Comparison of ENCODE assay signal across 24 mouse cellular contexts in the genomic region with DNA sequence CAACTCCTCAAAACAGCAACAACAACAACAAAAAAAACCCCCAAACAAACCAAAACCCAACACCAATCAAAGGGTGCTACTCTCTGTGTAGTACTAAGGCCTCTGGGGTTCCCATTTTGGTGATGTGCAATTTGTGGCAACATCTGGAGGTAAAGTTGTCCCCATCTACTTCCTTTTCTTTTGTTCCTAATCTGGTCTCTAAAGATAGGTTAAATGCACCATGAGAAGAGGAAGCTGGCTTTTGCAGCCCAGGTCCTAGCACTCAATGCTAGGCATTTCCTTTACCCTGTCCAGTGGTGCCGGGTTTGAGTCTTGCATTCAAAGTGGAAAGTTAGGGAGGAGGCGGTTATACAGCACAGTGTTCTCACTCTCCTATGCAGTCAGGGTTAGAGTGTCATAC. TPM values are rescaled to one million over a fixed set of nuclear protein-coding genes. Genes with fewer than 3 reads are reported as not detected.
DNase-seq lines count a peak whose midpoint lies in the region; ATAC-seq and TF ChIP-seq lines count a peak whose summit lies in the region.
"Had no signal": no experiment of that assay in that cellular context is flagged by ENCODE, and none has a peak within 500 bp of the region (broad histone marks: within the 10 kb centered on the region; RNA-seq: fewer than 3 reads in every experiment).

No protein-coding gene starts in this region.

- no peak for TF ChIP-seq CTCF in heart, adult 2 months (IDR thresholded peaks at IDR 0.05)

- no peaks in the 10 kb centered on the region for H3K79me2 ChIP-seq in heart, adult 2 months (replicated peaks; ENCODE audit: control insufficient read depth, insufficient read depth, low read length)

- H3K36me3 ChIP-seq in heart, adult 2 months (ENCODE audit: control insufficient read depth, insufficient read depth, low read length) = no peaks in the 10 kb centered on the region
- no peaks in the 10 kb centered on the region for H3K36me3 ChIP-seq in splenic B cell, adult 2 months (ENCODE audit: control insufficient read depth, insufficient read depth, low read length, poor library complexity, severe bottlenecking)
- H3K36me3 ChIP-seq: hindbrain, embryonic 13.5 days; midbrain, embryonic 15.5 days; neural tube, embryonic 13.5 days had no signal

- TF ChIP-seq POLR2A in heart, adult 2 months (IDR thresholded peaks at IDR 0.05; ENCODE audit: insufficient read depth, low read depth, low read length) = no peak

- WGBS in heart, adult 2 months = 52% methylated on average over 2 of the region's 2 CpGs

- H3K4me3 ChIP-seq in heart, adult 2 months = no peak overlapping the region
- H3K4me3 ChIP-seq: hindbrain, embryonic 13.5 days; megakaryocyte, embryonic 14.5 days; midbrain, embryonic 15.5 days; myocyte; neural tube, embryonic 13.5 days had no signal

- H3K4me1 ChIP-seq in heart, adult 2 months (ENCODE audit: control insufficient read depth, insufficient read depth, low read length) = peaks cover 4% of the 10 kb centered on the region
- H3K4me1 ChIP-seq: hindbrain, embryonic 13.5 days; midbrain, embryonic 15.5 days had no signal

- H3K27me3 ChIP-seq in heart, adult 2 months (ENCODE audit: control insufficient read depth, insufficient read depth, low read length) = no peaks in the 10 kb centered on the region
- no peaks in the 10 kb centered on the region for H3K27me3 ChIP-seq in splenic B cell, adult 2 months (ENCODE audit: control insufficient read depth, insufficient read depth, low read length, poor library complexity, severe bottlenecking)
- H3K27me3 ChIP-seq: hindbrain, embryonic 13.5 days; megakaryocyte, embryonic 14.5 days; midbrain, embryonic 15.5 days; neural tube, embryonic 13.5 days had no signal

- peak; percentile 74 to 89 for ATAC-seq in hematopoietic stem cell, adult 5-6 weeks (replicated peaks in 1 of 2; ENCODE audit: insufficient read depth in 1 of 2, low FRiP score in 2 of 2, low TSS enrichment in 1 of 2, low read depth in 1 of 2, poor library complexity in 2 of 2, severe bottlenecking in 2 of 2)
- no peak for ATAC-seq in megakaryocyte-erythroid progenitor cell, adult 5-6 weeks (replicated peaks; ENCODE audit: low FRiP score, low TSS enrichment, poor library complexity, severe bottlenecking)
- ATAC-seq: activated CD4-positive, CD25-positive, alpha-beta regulatory T cell, adult 4 months; CD4-positive, CD25-positive, alpha-beta regulatory T cell, adult 4 months; forebrain, embryonic 14.5 days; midbrain, embryonic 15.5 days had no signal

- no peak overlapping the region for H3K27ac ChIP-seq in heart, adult 2 months
- H3K27ac ChIP-seq: hindbrain, embryonic 13.5 days; kidney, postnatal 0 days; midbrain, embryonic 15.5 days; neural tube, embryonic 13.5 days had no signal

- intact Hi-C loops in heart, adult 2 months (cut with DNase I) = no loop called here

- H3K9ac ChIP-seq in heart, adult 2 months (ENCODE audit: low read depth, low read length) = no peak overlapping the region
- H3K9ac ChIP-seq: hindbrain, embryonic 13.5 days; midbrain, embryonic 15.5 days; neural tube, embryonic 13.5 days had no signal

- peak; percentile 13 for DNase-seq in heart, adult 8-10 months (ENCODE audit: low spot score)
- no peak for DNase-seq in heart, adult 2 months
- peak; percentile 88 for DNase-seq in MEL-GATA-1-ER (ENCODE audit: extremely low read depth, low read depth)
- DNase-seq in splenic B cell, adult 2 months (ENCODE audit: low read depth, low spot score) = peak; percentile 39
- DNase-seq in cerebellum, adult 11-12 months = no peak
- DNase-seq: adrenal gland, postnatal 14 days; cerebellum, adult 18-20 months; cerebellum, postnatal 14 days; kidney, adult 18-20 months; thymus, postnatal 4 days had no signal

- no peak for TF ChIP-seq EP300 in heart, adult 2 months (IDR thresholded peaks at IDR 0.05; ENCODE audit: insufficient read depth, low read depth, low read length)

RNA-seq across cellular contexts. Expression of gene 4930426L09Rik, which starts 57.4 kb away (rescaled TPM):
- total RNA-seq in heart, adult 8-10 months (2022) = under 1 TPM in 1 of 4 experiments, not detected in 3; 0.19 TPM
- not detected for total RNA-seq in heart, adult 2 months (2021)
- polyA plus RNA-seq in heart, adult 2 months (2012; rRNA removed) = 0.18 and 0.32 TPM in 2 replicates
- 0.19 and 0.55 TPM in 2 replicates for total RNA-seq in hematopoietic stem cell, adult 5-6 weeks (2017)
- 1.7 and 2.0 TPM in 2 replicates for total RNA-seq in megakaryocyte-erythroid progenitor cell, adult 5-6 weeks (2014; fragmentation: Nextera tagmentation)
- not detected in 2 replicates for total RNA-seq in megakaryocyte-erythroid progenitor cell, adult 5-6 weeks (2017)
- total RNA-seq: gastrocnemius, adult 8-10 months; liver, adult 2 months had no signal
- polyA plus RNA-seq: lung, embryonic 16.5 days had no signal

RNA-seq across cellular contexts. Expression of gene Pip4k2a, which starts 57.6 kb away (rescaled TPM):
- total RNA-seq in heart, adult 8-10 months (2022) = 1 to 10 TPM; 4.9 to 6.6 (median 5.9) TPM
- total RNA-seq in heart, adult 2 months (2021) = 1 to 10 TPM; 6.5 to 7.6 TPM
- polyA plus RNA-seq in heart, adult 2 months (2012; rRNA removed) = 4.3 and 6.3 TPM in 2 replicates
- 35.3 and 40.9 TPM in 2 replicates for total RNA-seq in hematopoietic stem cell, adult 5-6 weeks (2017)
- 53.7 and 56.7 TPM in 2 replicates for total RNA-seq in megakaryocyte-erythroid progenitor cell, adult 5-6 weeks (2014; fragmentation: Nextera tagmentation)
- 28.7 and 29.0 TPM in 2 replicates for total RNA-seq in megakaryocyte-erythroid progenitor cell, adult 5-6 weeks (2017)

Comparison
In these comparisons a context has a peak if more than half of its experiments do, and no peak if none do; other contexts are left out.
1. DNase-seq: peak in heart, adult 8-10 months (single experiment), MEL-GATA-1-ER (single experiment) and splenic B cell, adult 2 months (single experiment); none in heart, adult 2 months (0 of 2) and cerebellum, adult 11-12 months (single experiment).